Mouse (Mus musculus): Measurements from ENCODE around the gene Erc2.

DNA sequence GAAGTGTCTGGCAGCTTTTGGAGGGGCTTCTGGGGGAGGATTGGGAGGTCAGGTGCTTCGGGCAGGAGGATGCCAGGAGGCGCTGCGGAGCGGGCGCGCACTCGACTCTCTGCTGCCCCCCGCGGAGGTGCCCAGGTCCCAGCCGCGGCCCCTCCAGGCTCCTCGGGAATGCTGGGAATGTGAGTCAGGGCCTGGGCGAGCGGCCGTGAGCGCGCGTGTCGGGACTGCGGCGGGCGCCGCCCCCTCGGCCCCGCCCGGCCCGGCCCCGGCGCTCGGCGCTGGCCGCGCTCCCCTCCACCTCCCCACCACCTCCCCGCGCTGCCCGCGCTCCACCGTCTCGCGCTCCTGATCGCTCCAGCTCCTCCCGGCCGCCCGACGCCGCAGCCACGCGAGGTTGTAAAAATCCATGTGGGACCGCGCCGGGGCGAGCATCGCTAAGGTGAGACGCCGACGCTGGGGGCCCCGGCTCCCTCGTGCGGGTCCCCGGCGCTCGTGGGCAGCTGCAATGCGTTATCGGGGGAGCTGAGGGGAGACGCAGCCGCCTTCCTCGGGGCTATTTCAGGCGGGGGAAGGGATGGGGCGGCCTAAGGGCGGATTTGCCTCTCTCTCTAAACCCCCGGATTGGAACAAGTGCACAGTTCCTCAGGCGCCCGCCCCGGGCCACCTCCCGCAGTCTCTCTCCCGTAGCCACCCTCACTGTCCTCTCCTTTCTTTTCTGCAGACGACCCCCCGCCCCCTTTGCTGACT is at the start of gene Erc2:
- no peak for TF ChIP-seq POLR2A (IDR thresholded peaks at IDR 0.05; ENCODE audit: low read depth, low read length)
- peak; percentile 44; the same call in 1 of the 2 replicates for TF ChIP-seq CTCF (IDR thresholded peaks at IDR 0.05; ENCODE audit: extremely low read depth, insufficient read length, insufficient replicate concordance, low read depth, low read length)
